Mouse (Mus musculus): ENCODE results near the gene Adamts6.
A peak's percentile ranks its signal among the peaks of the same experiment; 100 is the strongest.

Gene Adamts6

DNA sequence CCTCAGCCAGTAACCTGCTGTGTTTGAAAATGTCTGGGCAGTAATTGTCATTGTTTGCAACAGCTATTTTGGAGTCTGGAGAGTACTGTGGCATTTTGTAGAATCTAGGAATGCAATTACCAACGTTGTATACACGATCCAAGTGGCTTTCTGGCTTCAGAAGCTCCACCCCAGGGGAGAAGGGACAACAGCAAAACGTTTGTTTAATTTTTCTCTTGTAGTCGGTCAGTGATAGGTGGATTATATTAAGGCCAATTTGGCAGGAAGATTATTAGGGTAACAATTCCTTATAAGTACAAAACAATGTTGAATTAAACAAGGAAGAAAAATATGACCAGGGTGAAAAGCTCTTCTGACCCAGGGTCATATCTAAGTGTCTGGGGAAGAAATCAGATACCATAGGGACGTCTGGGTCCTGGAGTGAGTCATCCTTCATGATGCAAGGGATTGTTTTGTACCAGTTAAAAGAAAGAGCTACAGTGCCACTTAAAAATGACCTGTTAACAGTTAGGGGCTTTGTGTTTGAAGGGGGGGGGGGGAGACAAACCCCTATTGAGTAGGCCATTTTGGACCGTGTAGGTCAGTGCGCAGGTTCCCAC lies 229.2 kb downstream of the Adamts6 start:
- DNase-seq (ENCODE audit: low spot score): no peak

DNA sequence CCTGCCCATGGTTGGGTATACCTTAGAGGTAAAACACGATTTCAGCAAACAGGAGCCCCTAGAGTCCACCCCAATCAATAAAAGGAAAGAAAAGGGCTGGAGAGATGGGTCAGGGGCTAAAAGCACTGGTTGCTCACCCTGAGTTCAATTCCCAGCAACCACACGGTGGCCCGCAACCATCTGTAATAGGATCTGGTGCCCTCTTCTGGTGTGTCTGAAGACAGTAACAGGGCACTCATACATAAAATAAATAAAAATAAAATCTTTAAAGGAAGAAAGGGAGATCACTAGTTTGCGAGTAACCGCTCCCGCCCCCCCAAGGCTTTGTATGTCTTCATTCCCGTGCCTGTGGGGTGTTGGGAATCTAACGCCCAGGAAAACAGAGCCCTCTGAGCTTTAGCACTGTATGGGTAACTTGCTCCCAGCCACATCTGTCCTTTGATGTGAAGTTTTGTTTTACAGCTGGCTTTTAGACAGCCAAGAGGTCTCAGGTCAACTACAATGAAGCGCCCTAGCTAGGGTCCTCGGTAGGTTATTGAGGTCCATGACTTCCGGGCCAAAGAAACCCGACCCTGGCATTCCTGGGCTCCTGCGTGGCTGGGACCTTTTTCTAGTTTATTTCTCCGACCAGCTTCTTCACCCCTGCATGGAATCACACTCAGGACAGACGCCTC lies 230.1 kb downstream of the Adamts6 start:
- DNase-seq (ENCODE audit: low spot score): no peak

DNA sequence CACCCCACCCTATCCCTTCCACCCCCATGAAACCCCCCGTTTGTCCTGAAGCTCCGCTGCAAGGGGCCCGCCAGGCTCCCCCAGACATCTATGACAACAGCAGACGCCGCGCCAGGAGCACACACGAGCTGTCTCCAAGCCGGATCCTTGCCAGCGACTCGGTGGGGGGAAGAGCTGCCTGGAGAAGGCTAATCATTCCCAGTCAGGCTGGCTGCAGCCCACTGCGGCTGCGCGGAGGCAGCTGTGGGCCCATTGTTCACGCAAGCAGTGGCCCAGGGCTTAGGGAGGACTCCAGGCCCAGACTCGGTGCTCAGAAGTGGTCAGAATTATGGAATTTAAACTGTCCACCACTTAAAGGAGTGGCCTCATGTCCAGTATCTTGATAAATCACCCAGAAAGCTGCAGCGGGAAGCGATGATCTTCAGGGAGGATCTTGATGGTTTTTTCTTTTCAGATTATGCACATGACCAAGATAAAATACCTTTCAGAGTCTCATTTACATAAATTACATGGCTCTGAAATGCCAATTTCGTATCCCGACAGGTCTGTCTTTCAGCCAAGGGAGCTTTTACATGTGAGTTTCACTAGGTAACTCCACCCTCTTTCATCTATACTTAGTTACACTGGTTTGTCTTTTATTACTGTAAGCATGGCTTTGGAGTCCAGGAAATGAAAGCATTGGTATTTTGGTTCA lies 230.8 kb downstream of the Adamts6 start:
- peak; percentile 75 for DNase-seq (ENCODE audit: low spot score)

DNA sequence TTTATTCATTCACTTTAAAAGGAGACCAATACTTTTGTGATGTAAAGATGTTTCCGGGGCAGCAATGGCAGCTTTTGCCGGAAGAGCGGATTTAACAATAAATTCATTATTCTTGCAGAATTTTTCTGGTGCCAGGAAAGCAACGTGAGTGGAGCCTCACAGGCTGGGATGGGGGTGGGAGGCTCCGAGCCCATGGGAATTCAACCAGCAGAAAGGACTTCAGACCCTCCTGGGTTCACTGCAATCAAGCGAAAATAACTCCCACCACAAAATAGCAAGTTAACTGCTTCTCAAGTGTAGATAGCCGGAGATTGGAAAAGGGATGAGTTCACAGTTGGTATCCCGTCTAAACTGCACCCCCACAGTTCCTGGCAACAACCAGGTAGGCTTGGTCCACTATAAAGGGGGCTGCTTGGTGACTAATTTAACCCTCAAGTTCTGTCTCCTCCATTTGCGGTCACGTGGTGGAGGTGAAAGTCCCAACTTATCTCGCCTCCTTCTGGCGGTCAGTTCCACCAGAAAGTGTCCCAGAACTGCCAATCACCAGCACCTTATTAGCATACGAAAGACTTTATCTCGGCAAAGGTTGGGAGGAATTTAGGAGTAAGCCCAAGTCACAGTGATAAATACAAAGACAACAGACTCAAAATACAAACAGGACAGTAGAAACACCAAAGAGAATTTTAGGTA lies 231.5 kb downstream of the Adamts6 start:
- no peak for DNase-seq (ENCODE audit: low spot score)

DNA sequence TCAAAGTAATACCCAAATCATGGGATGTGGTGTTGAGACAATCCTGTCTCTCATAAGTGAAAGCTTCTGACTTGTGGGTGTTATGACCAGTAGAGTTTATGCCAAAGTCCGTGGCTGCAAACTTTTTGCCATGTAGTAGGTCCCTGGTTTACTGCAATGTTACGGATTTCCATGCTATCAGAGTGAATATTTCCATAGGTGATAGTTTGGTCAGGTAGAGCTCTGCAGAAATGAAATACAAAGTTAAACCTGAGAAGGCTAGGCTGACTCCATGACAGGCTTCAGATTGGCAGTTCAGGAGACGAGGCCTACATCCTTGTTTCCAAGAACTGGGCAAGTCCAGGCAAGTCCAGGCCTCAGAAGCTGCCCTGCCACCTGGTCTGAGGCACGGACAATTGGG lies 232.3 kb downstream of the Adamts6 start:
- DNase-seq (ENCODE audit: low spot score): no peak

DNA sequence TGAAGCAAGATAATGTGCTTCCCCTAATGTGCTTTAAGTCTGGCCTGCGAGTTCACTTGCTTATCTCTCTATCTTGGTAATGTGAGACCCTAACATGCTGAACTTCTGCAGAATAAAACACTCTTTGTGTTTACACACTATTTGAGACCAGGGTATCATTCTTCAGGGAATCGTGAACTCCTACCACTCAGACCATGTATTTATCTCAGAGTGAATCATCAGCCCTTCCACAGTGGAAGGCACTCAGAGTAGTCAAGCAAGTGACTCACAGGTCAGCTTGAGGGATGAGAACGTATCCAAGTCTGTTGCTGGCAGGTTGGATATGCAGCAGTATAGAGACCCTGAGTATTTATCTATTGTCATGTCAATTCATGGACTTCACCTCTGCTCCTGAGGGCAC lies 232.8 kb downstream of the Adamts6 start:
- DNase-seq (ENCODE audit: low spot score): no peak

DNA sequence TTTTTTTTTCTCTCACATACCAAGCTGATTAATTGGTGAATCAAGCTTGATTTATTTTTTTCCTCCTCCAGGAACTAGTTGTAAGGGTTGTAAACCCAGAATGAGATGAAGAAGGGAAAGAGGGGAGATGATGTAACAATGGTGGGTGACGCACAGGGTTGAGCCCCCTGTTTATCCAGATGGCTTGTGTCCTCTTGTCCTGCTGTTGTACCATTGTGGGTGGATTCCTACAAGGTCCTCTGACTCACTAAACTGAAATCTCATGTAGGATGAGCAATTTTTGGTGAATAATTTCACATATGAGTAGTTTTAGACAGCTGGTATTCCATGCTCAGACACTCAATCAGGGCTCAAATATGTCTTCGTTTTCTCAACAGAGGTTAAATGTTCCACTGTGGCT lies 233.9 kb downstream of the Adamts6 start:
- DNase-seq (ENCODE audit: low spot score): no peak

DNA sequence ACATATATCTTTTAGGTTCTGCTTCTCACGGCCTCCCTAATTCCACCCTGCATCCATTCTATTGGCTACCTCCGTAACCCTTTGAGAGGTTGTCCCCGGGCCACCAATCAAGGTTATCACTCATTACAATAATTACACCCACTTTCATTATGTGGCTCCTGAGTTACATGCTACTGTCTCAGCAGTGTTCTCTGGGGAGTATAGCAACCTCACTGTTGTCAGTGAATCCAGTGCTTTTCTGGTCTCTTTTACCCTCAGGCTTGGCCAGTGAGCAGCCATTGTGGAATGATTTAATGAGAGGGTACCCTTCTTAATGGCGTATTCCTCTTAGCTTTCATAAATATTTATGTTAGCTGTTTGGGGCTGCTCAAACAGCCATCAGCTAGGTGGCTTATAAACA lies 238.0 kb downstream of the Adamts6 start:
- no peak for DNase-seq (ENCODE audit: low spot score)

DNA sequence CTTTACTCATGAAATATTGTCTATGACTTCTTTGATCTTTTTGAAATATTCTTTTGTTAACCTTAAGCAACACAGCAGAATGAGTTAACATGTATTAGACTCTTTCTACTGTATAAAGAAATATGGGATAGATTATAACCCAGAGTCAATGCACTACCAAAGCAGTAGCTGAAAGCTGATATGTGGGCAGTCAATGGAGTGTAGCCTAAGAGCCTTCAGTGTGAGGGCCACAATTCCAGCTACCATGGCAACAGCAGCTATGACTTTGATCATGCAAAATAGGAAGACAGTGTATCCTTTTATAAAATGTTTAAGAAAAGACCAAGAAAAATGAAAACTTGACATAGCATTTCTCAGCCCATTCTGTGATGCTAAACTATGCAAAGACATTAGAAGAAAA lies 241.6 kb downstream of the Adamts6 start:
- DNase-seq (ENCODE audit: low spot score): no peak

DNA sequence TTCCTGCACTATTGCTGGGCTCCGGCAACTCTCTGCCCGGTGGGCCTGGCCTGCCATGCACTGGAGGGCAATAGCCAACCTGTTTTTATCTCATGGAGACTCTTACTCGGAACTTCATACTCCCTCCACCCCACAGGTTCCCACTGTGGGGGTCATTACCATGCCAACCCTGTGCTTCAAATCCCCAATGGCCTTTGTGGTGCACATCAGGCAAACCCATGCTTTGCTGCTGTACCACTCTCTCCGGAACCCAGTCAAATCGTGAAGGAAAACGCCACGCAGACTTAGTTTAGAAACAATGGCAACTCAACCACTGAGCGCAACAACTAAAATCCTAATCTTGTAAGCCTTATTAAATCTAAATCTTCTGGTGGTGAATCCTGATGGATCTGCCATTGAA lies 244.2 kb downstream of the Adamts6 start:
- DNase-seq (ENCODE audit: low spot score): no peak

DNA sequence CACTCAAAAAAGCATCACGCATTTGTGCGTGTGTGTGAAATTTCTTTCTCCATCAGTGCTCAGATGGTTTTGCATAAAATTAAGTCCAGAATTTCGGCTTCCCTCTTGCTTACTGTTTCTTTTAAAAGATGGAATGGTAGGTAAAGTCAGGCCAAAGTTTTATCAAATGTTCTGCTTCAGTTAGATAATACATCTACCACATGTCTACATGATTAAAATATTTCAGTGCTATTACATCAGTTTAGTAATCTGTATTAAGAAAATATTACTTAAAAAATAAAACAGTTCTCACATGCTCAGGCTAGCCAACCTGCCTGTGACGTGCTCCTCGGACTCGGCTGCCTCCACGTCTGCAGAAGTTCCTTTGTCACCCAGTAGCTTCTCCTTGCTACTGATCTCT lies 245.1 kb downstream of the Adamts6 start:
- DNase-seq (ENCODE audit: low spot score): no peak

DNA sequence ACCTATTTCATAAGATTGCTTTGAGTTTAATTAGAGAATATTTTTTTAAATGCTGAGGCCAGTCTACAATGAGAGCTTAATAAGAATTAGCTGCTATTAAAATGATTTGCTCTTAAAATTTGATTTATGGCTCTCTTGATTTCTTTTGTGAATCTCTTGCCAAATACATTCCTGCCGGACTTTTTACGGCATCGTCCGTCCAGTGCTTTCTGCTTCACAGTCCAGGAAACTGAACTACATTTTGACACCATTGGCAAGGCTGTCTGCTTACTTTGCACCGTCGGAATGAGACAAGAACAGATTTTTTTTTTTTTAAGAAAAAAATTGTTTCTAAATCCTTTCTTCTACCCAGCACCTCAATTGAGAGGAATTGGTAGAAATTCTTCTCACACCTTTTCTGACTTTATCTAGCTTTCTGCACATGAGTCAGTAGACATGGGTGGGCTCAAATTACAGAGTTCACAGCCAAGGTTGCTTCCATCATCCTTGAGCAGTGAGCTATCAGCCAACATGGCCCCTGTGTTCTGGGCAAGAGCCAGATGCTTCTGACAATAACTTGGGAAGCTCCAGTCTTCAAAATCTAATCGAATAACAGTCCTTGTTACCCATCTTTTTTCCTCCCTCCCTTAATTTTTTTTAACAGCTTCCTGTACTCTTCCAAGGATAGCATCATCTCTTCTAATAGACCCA lies 246.3 kb downstream of the Adamts6 start:
- DNase-seq (ENCODE audit: low spot score): no peak

DNA sequence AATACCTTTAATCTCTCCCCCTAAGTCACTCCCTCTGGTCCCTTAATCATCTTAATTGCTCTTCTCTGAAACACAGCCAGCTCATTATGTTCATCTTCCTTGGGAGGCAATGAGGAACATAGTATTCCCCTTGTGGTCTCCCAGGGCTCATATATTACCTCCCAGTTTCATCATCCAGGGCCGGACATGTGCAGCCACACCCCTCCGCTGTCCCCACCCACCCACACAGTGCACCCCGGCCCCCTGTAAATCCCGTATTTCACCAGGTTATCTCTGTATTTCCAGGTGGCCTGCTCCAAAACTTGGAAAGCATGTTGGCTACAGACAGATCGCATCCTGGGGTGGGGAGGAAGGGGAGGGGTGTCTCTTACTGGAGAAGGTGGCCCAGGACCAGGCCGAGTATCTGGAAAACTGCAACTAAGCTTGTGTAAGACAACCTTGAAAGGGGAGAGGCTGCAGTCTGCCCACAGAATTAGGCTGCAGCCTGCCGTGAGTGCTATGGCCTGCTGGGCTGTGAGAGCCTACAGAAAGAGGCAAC lies 253.3 kb downstream of the Adamts6 start:
- no peak for DNase-seq (ENCODE audit: low spot score)

DNA sequence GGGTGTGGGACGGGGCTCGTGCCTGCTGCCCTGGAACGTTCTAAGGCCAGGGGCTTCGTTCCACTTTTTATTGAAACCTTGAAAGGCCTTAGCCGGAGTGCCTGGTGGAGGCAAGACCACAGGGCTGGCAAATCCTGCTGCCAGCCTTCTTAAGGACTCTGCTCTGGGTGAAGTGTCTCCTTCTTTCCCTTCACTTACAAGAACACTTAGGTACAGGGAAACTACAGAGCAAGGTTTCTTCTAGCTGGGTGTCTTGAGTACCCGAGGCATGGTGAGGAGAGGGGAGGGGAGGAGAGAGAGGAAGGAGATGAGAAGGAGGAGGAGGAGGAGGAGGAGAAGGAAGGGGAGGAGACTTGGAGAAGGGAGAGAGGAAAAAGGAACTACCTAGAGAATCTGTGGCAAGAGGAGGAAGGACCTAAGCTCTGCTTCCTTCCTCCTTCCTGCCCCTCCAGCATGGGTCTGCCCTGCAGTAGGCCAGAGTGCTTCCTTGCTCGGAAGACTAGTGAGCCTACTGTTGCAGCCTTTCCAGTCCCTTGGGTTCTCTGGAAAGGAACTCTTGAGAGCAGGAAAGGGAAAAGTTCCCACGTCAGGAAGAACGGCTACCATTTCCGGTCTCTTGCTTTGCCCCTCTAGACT lies 254.6 kb downstream of the Adamts6 start:
- DNase-seq (ENCODE audit: low spot score): no peak

DNA sequence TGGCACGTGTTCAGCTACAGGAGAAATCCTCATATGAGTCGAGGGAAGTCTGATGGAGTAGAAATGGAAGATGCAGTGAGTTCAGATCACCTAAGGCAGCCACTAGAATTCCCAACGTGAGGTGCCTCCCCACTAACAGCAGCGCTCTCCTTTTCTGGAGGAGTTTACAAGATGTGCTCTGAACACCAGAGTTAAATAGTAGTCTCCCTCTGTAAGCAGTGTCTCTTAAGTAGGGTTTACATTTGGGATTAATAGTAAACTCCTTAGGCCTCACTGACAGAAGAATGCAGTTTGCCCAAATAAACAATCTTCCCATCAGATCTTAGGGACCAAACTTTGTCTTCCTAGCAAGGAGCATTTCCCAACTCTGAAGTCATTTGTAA lies 255.1 kb downstream of the Adamts6 start:
- no peak for DNase-seq (ENCODE audit: low spot score)
